Mouse (Mus musculus) inflammation-experienced regulatory T-cells, adult 6 months (primary cell): ENCODE measurements around the gene Klhl2. TPM values are rescaled to one million over a fixed set of nuclear protein-coding genes. Genes with fewer than 3 reads are reported as not detected.
A peak's percentile ranks its signal among the peaks of the same experiment; 100 is the strongest.

ENCODE experiments used
- ATAC-seq: one replicate; pipeline ENCODE4 v1.8.0; 2017
- polyA plus RNA-seq, 3 experiments: library from polyadenylated mRNA; unstranded; fragments of 100-300 nt; shearing (Covaris generic); gene quantifications; one replicate each; pipeline ENCODE4 v1.2.1; 2017

Gene Klhl2
- polyA plus RNA-seq, 3 experiments from 2014 or later: 4.5 to 7.6 (median 6.8) TPM

GRCm38 (mm10) chr8:64829921-64830320, 19.9 kb downstream of the Klhl2 start:
- ATAC-seq: no peak

GRCm38 (mm10) chr8:64829391-64829790, 20.4 kb downstream of the Klhl2 start:
- no peak for ATAC-seq

DNA sequence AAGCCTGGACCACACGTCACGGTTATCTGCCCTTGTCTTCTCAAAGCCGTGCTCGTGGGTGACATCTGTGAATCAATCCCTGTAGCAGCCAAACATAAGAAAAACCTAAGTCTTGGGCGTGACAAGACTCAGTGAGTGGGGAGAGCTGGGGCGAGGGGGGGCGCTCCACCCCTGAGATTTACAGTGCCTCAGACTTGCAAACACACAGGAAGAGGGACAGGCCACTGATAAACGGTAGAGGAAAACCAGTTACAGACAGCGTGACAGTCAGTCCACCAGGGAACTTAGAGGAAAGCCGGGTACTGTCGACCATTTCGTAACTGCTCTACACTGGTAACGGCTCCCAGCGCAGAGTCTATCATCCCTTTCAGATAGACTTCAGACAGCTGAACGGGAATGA, 21.4 kb downstream of the Klhl2 start:
- no peak for ATAC-seq

- ATAC-seq: no peak
These were observed 22.5 kb downstream of the Klhl2 start for GRCm38 (mm10) chr8:64827356-64827755.

DNA sequence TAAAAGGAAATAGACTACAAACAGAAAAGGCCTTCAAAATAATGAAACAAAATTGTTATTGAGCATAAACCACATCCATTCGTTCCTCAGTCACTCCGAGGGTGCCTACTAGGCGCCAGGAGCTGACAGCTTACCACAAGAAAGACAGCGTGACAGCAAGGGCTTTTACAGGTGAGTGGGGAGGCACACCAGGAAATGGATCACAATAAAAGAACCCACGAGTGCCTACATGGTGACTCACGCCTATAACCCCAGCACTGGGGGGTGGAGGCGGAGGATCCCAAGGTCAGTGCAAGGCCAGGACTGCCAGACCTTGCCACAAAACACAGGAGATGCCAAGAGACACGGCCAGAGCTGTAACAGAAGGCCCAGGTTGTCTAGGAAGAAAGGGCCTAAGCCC, 23.4 kb downstream of the Klhl2 start:
- peak; percentile 71 for ATAC-seq

- no peak for ATAC-seq
These were observed 25.9 kb downstream of the Klhl2 start for GRCm38 (mm10) chr8:64823905-64824304.

- ATAC-seq: no peak
These were observed 28.9 kb downstream of the Klhl2 start for GRCm38 (mm10) chr8:64820940-64821339.

DNA sequence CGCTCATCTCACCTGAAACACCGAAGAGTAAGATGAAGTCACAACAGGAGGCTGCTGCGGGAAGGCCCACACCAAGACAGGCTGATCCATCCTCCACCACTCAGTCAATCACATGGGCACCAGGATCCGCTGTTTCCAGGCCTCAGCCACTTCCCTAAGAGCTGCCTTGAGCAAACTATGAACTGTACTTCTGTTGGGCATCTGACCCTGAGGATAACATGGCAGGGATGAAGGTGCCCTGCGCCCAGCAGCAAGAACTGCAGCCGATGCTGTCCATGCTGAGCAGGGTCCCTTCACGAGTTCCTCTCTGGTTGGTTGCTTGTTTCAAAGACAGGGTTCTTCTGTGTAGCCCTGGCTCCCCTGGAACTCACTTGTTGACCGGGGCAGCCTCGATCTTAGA, 38.0 kb downstream of the Klhl2 start:
- no peak for ATAC-seq

GRCm38 (mm10) chr8:64811083-64811482, 38.7 kb downstream of the Klhl2 start:
- ATAC-seq: no peak

DNA sequence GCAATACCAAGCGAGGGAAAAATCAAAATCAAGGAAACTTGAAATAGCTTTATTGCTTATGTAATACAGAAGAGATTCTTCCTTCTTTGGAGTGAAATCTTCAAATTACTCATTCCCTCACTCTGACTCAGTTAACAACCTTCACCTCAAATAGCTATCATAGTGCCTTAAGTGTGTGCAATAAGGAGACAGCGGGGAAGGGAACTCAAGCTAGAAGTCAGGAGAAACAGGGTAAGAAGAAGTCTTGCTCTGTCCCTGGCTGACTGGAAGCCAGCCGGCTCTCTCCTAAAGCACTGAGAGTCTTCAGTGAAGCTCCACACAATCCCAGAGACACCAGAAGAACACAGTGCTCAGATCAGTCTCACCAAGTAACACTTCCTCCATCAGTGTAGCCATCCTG, 43.3 kb downstream of the Klhl2 start:
- no peak for ATAC-seq

GRCm38 (mm10) chr8:64804971-64805370, 44.8 kb downstream of the Klhl2 start:
- peak; percentile 28 for ATAC-seq

- no peak for ATAC-seq
These were observed 50.5 kb downstream of the Klhl2 start for GRCm38 (mm10) chr8:64799306-64799705.

GRCm38 (mm10) chr8:64798503-64798902, 51.3 kb downstream of the Klhl2 start:
- ATAC-seq: no peak

- no peak for ATAC-seq
These were observed 52.1 kb downstream of the Klhl2 start for GRCm38 (mm10) chr8:64797751-64798150.

GRCm38 (mm10) chr8:64791250-64791881, 58.5 kb downstream of the Klhl2 start:
- ATAC-seq: no peak

DNA sequence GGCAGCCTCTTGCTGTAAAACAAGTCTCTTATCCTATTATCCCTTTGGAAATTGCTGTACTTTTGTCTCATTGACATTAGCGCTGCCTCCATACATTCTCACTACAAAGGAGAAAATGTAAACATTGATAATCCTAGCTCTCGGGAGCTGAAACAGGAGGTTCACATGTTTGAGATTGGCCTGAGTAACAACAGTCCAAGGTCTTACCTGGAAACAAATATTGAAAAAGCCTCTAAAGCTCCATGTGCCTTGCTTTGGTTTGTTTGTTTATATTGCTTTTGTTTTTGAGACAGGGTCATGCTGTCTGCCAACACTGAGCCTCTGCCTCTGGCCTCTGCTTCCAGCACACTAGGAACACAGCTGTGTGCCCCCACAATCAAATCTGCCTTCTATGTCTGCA, 59.4 kb downstream of the Klhl2 start:
- no peak for ATAC-seq

DNA sequence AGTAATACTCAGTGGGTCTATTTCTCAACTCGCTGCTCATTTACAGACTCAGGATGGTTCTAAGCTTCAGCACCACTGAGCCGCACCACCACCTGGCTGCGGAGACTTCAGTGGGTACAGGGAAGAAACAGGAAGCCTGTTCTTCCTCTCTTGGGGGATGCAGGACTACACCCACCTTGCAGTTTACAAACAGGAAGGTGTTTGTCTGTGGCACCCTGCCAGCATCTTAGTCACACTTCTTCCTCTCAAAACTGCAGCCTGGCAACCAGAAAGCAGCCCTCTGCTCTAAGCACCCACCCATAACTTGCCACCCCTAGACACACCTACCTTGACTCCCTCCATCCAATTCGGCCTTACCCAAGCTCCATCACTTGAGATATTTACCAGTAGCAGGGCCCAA, 61.1 kb downstream of the Klhl2 start:
- ATAC-seq: peak; percentile 78

DNA sequence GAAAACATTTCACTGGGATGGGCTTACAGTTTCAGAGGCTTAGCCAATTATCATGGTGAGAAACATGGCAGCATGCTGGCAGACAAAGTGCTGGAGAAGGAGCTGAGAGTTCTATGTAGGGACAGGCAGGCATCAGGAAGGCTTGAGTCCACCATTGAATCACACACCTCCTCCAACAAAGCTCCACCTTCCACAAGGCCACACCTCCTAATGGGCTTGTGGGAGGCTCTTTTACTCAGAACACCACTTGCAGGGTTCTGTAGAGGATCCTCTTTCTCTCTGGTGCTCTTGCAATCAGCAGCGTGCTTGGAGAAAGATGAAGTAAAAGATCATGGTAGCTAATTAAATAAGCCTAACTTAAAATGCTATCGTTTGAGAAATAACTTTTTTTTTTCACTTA, 63.0 kb downstream of the Klhl2 start:
- ATAC-seq: no peak

DNA sequence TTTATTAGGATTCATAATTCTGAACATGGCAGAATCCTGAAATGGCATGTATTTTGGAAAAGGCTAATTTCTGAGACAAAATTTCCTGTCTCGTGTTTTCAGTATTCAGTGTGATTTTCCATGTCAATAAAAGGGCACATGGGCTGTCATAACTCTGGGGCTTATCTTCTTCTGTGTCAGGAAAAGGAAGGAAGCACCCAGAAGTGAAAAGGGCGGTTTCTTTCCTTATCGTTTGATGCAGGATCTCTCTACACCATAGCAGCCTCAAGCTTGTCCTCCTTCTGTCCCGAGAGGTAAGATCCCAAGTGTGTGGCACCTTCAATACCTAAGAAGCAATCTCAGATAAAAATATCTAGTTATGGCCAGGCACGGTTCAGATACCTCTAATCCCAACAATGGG, 65.6 kb downstream of the Klhl2 start:
- ATAC-seq: no peak

GRCm38 (mm10) chr8:64781947-64782346, 67.9 kb downstream of the Klhl2 start:
- no peak for ATAC-seq

DNA sequence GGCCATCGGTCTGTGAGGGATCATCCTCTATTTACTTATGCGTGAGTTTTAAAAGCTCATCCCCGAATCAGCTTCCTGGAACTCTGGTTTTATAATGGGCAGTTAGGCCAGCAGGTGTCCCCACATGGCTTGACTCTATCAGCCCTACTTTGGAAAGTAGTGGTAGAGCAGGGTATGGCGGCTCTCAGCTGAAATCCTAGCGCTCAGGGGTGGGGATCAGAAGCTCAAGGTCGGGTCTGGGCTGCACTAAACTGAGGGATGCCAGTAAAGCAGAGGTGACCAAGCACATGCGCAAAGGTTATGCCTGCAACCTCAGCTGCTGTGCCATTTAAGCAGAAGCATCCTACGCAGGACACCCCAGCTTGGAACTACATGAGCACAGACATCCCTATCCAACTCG, 71.9 kb downstream of the Klhl2 start:
- no peak for ATAC-seq

DNA sequence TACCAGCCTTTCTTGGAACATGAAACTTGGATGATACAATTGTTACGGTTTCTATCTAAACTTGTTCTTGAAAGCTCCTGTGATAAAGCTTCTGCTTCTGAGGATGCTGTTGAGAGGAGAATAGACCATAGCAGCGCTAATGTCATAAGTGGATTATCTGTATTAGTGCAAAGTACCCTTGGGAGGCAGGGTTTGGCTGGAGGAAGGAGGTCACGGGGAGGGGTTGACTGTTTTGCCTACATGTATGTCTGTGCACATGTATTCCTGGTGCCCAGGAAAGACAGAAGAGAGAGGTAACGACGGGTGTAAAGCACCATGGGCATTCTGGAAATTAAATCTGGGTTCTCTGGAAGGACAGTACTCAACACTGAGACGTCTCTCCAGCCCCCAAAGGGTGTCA, 75.7 kb downstream of the Klhl2 start:
- ATAC-seq: no peak

- no peak for ATAC-seq
These were observed 79.0 kb downstream of the Klhl2 start for GRCm38 (mm10) chr8:64770814-64771213.

DNA sequence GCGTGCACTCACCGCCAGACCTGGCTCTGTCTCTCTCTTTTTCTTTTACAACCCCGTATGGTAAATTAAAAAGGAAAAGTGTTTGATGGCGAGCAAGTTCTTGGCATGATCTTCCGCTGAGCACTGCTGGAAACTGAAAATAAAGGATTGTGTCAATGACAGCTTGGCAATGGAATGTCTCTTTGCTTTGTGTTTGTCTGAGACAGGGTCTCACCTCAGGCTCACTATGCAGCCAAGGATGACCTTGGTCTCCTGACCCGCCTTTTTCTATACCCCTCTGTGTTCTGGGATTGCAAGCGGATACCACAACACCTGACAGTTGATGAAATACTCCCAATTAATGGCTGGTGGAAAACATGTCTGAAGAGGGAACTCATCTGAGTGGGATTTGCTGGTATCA, 80.2 kb downstream of the Klhl2 start:
- ATAC-seq: no peak

- no peak for ATAC-seq
These were observed 81.2 kb downstream of the Klhl2 start for GRCm38 (mm10) chr8:64768645-64769044.
